Mouse (Mus musculus) B cell, adult 62 days (primary cell): ENCODE data around the gene Ahsa2. TPM values are rescaled to one million over a fixed set of nuclear protein-coding genes. Genes with fewer than 3 reads are reported as not detected.

Experiments
- total RNA-seq: library from RNA; stranded (reverse); gene quantifications from 4 replicates; pipeline ENCODE4 v1.2.4, GENCODE M21; 2023

Ahsa2 gene
- total RNA-seq = 56.1 to 67.1 TPM (median 59.1 TPM) in 4 replicates

GRCm38 (mm10) chr11:23497718-23498509, at the start of gene Ahsa2:
Gene Ahsa2 (minus strand): TSS chr11:23498030.

DNA sequence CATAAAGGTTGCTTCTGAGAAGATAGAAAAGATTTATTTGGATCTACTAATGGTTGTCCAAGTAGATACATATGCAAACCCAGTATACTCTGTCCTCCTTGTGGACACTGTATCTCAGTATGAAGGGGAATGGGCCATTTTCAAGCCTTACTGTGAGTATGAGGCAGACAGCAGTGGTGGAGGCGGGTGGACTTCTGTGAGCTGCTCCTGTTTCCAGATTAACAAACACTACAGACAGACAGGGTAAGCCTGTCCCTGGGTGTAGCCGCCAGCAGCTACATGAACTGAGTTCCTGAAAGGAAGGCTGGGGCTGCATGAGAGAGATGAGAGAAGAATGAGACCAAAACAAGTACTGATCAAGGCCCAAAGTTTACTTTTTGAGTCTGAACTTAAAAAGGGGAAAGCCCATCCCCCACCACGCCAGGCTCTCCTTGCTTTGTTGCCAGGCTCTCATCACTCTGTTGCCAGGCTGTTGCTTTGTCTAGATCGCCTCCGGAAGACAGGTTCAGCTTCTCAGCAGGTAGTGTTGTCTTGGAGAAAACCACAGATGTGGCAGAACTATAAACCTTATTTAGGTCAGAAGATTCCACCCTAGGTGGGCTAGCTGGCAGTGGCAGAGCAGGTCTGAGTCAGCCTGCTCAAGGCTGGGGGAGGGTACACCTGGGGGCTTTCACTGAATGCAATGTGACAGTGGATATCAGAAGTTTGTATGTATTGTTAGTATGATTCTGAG, 22.8 kb upstream of the Ahsa2 start, which contains the start of gene 1700093K21Rik:
1700093K21Rik (minus strand) TSS at position 683 of the 733 bp plus-strand sequence.

Other genes starting within 250 kb of the Ahsa2 start
- 116 to 130 TPM (median 124 TPM) in 4 replicates for gene Xpo1, start 242.0 kb downstream of the Ahsa2 start, total RNA-seq
- 94.5 to 106 TPM (median 98.1 TPM) in 4 replicates for gene Usp34, start 191.1 kb downstream of the Ahsa2 start, total RNA-seq
- gene 1700093K21Rik, start 23.1 kb upstream of the Ahsa2 start, total RNA-seq = not detected in 4 replicates
- gene 0610010F05Rik, start 135.6 kb upstream of the Ahsa2 start, total RNA-seq = 4.1 to 7.3 TPM (median 5.6 TPM) in 4 replicates
- gene Pus10, start 167.6 kb upstream of the Ahsa2 start, total RNA-seq = 21.4 to 29.7 TPM (median 27.6 TPM) in 4 replicates
- 16.2 to 25.6 TPM (median 21.3 TPM) in 4 replicates for gene Pex13, start 167.9 kb upstream of the Ahsa2 start, total RNA-seq